Mouse (Mus musculus) spleen, embryonic (tissue): ENCODE measurements around the gene Gabrg2.

ENCODE experiments used
- CTCF ChIA-PET: fragments of 350-600 bp; sonication (Branson Sonifier 250); formaldehyde crosslinking; loops from one replicate; lab custom pipeline; 2022; lab: Charles Lee

Gene Gabrg2

GRCm38 (mm10) chr11:42000190-42001098 is at the start of gene Gabrg2:
Gene Gabrg2 (minus strand): TSS chr11:42000857.
- CTCF ChIA-PET: interaction anchor here (0.7 kb wide), 1 partner anchor 585 kb away, joined by 5 read pairs; no protein-coding TSS in a partner anchor

- CTCF ChIA-PET: no interaction called here
These were observed 47.5 kb upstream of the Gabrg2 start for GRCm38 (mm10) chr11:42048201-42048600.

- CTCF ChIA-PET: no interaction called here
These were observed 1.2 kb downstream of the Gabrg2 start for GRCm38 (mm10) chr11:41999468-41999881.

GRCm38 (mm10) chr11:41980152-41980551 is 20.5 kb downstream of the Gabrg2 start:
- CTCF ChIA-PET: no interaction called here

- CTCF ChIA-PET: no interaction called here
These were observed 32.1 kb downstream of the Gabrg2 start for GRCm38 (mm10) chr11:41968595-41968994.

- CTCF ChIA-PET: no interaction called here
These were observed 38.0 kb downstream of the Gabrg2 start for GRCm38 (mm10) chr11:41962706-41963105.

GRCm38 (mm10) chr11:41953550-41953949 is 47.1 kb downstream of the Gabrg2 start:
- CTCF ChIA-PET: no interaction called here

- CTCF ChIA-PET: no interaction called here
These were observed 48.8 kb downstream of the Gabrg2 start for GRCm38 (mm10) chr11:41951898-41952297.

- CTCF ChIA-PET: no interaction called here
These were observed 55.2 kb downstream of the Gabrg2 start for GRCm38 (mm10) chr11:41945471-41945870.

- CTCF ChIA-PET: no interaction called here
These were observed 62.7 kb downstream of the Gabrg2 start for GRCm38 (mm10) chr11:41937979-41938378.

- CTCF ChIA-PET: no interaction called here
These were observed 81.8 kb downstream of the Gabrg2 start for GRCm38 (mm10) chr11:41918864-41919263.

GRCm38 (mm10) chr11:41914066-41914465 is 86.6 kb downstream of the Gabrg2 start:
- CTCF ChIA-PET: no interaction called here

GRCm38 (mm10) chr11:41903661-41904060 is 97.0 kb downstream of the Gabrg2 start:
- CTCF ChIA-PET: no interaction called here
